Mouse (Mus musculus) G1E (cell line): ENCODE results near the gene Dcp1b.

Source experiments
- CTCF ChIP-seq: IDR thresholded peaks from 2 replicates; pipeline ENCODE4 v1.5.1; 2012; ENCODE audit warnings: low read depth, low read length, inconsistent platforms, mixed read lengths
- GATA1 ChIP-seq: IDR thresholded peaks from 2 replicates; pipeline ENCODE4 v1.6.1; 2012; ENCODE audit warnings: borderline replicate concordance, low read length, inconsistent platforms, mixed read lengths

- TF ChIP-seq CTCF: no peak
- TF ChIP-seq GATA1: no peak
These were observed 35.5 kb upstream of the Dcp1b start for GRCm38 (mm10) chr6:119139561-119139960.
